Mouse (Mus musculus) kidney, embryonic 16.5 days (tissue): ENCODE data around the gene Rubcn. TPM values are rescaled to one million over a fixed set of nuclear protein-coding genes. Genes with fewer than 3 reads are reported as not detected.

Experiments used
- ATAC-seq: fragments of 200-750 bp; cut with Nextera tagmentation; 2 replicates; pipeline ENCODE4 v1.8.0; 2017; ENCODE audit warnings: moderate TSS enrichment; ENCODE audit not compliant: low FRiP score, low TSS enrichment
- H3K27ac ChIP-seq: fragments of 300-500 bp; sonication (generic); 2 replicates; pipeline ENCODE4 v1.5.1; 2014; ENCODE audit warnings: low read length
- H3K27me3 ChIP-seq: fragments of 300-500 bp; sonication (generic); 2 replicates; pipeline ENCODE4 v1.6.1; 2014; ENCODE audit warnings: low read length, control low read depth, mixed read lengths; ENCODE audit not compliant: insufficient read depth
- H3K36me3 ChIP-seq: fragments of 300-500 bp; sonication (generic); 2 replicates; pipeline ENCODE4 v1.6.1; 2014; ENCODE audit warnings: low read length, control low read depth, mixed read lengths; ENCODE audit not compliant: insufficient read depth
- H3K4me1 ChIP-seq: fragments of 300-500 bp; sonication (generic); 2 replicates; pipeline ENCODE4 v1.6.1; 2014; ENCODE audit warnings: low read length, control low read depth, mixed read lengths; ENCODE audit not compliant: insufficient read depth
- H3K4me2 ChIP-seq: fragments of 300-500 bp; sonication (generic); replicated peaks from 2 replicates; pipeline ENCODE4 v1.6.1; 2014; ENCODE audit warnings: low read depth, low read length
- H3K4me3 ChIP-seq: fragments of 300-500 bp; sonication (generic); 2 replicates; pipeline ENCODE4 v1.5.1; 2014; ENCODE audit warnings: mild to moderate bottlenecking, low read length
- H3K9ac ChIP-seq: fragments of 300-500 bp; sonication (generic); replicated peaks from 2 replicates; pipeline ENCODE4 v1.6.1; 2014; ENCODE audit warnings: low read length
- H3K9me3 ChIP-seq: fragments of 300-500 bp; sonication (generic); 2 replicates; pipeline ENCODE4 v1.6.1; 2016; ENCODE audit warnings: low read length, control low read depth
- WGBS: fragments of 180-500 bp; shearing (Covaris S2); extraction: QIAGEN DNeasy Blood & Tissue Kit; methylation state at CpG from one replicate; pipeline ENCODE4 v1.1.7; 2014; 5-methylcytosine and 5-hydroxymethylcytosine counted together
- polyA plus RNA-seq: library from polyadenylated mRNA; unstranded; fragments of >200 nt; fragmentation: Nextera tagmentation; extraction: Ambion mirVana; gene quantifications from 2 replicates; pipeline ENCODE4 v1.2.1, GENCODE M21; 2015

Gene Rubcn
- polyA plus RNA-seq, 1 experiment from 2014 or later: 23.7 TPM

DNA sequence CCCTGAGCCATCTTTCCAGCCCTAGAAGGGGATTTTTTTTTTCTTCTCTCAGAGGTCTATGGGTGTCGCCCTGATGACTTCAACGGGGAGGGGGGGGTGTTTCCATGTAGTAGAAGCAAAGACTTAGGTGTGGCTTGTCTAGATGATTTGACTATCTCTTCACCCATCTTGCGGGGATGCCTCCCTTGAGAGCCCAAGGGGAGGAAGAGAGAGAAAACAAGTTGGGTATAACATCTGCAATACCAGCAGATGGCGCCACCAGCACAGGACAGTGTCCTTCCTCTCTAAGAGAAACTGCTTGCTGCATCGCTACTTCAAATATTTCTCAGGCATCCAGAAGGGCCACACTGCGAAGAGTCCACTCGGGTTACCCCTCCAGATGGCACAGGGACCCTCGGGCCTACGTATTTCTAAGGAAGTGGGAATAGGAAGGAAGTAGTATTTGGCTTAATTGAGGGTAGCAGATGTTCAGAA lies 64.6 kb downstream of the Rubcn start:
- Histone ChIP-seq H3K9me3 (no peaks in the 10 kb centered on the region), H3K4me1 (peaks cover 20% of the 10 kb centered on the region), H3K4me2 (peak overlapping the region; percentile 40), H3K9ac (no peak overlapping the region), H3K27me3 (no peaks in the 10 kb centered on the region), H3K36me3 (no peaks in the 10 kb centered on the region), H3K27ac (no peak overlapping the region), H3K4me3 (no peak overlapping the region)
- WGBS: 2% methylated on average over 9 of the region's 9 CpGs
- ATAC-seq: peak; percentile 58

DNA sequence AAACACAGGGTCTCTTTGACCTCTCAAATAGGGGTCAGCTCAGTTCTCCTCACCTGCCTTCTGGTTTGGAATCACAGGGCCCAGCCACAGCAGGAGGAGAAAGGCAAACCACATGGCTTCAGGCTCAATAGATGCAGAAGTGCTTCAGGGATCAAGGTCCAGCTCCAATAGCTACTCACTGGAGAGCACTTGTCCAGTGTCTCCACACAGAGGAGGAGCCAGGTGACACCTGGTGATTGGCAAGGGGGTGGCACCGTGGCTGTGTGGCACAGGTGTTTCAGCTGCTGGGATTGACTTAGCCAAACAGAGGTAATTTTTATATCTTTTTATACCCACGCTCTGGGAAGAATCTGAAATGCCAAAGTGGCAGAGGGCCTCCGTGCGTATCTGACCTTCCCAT lies 67.2 kb downstream of the Rubcn start, which contains the start of gene Smbd1:
Smbd1 (minus strand) TSS at position 157 of the 400 bp plus-strand sequence.
- Histone ChIP-seq H3K4me3 (no peak within 1 kb of the TSS), H3K27ac (no peak within 1 kb of the TSS), H3K9me3 (no peaks in the 10 kb centered on the region), H3K4me1 (peaks cover 15% of the 10 kb centered on the region), H3K9ac (no peak within 1 kb of the TSS), H3K36me3 (no peaks in the 10 kb centered on the region), H3K4me2 (no peak within 1 kb of the TSS), H3K27me3 (no peaks in the 10 kb centered on the region)
- WGBS: 89% methylated on average over 4 of the region's 4 CpGs
- ATAC-seq: no peak

GRCm38 (mm10) chr16:32807408-32808185 lies 70.0 kb downstream of the Rubcn start:
- H3K4me2 ChIP-seq: no peak overlapping the region
- peak; percentile 67 for ATAC-seq
- no peaks in the 10 kb centered on the region for H3K27me3 ChIP-seq
- no peaks in the 10 kb centered on the region for H3K36me3 ChIP-seq
- no peak overlapping the region for H3K4me3 ChIP-seq
- no peak overlapping the region for H3K9ac ChIP-seq
- H3K9me3 ChIP-seq: no peaks in the 10 kb centered on the region
- H3K4me1 ChIP-seq: peaks cover 14% of the 10 kb centered on the region
- WGBS: 62% methylated on average over 8 of the region's 8 CpGs
- H3K27ac ChIP-seq: no peak overlapping the region

- H3K4me3 ChIP-seq: no peak overlapping the region
- no peak overlapping the region for H3K9ac ChIP-seq
- no peaks in the 10 kb centered on the region for H3K27me3 ChIP-seq
- H3K9me3 ChIP-seq: no peaks in the 10 kb centered on the region
- no peak for ATAC-seq
- H3K27ac ChIP-seq: peak overlapping the region; percentile 50; the same call in 1 of the 2 replicates
- WGBS: 70% methylated on average over 7 of the region's 7 CpGs
- H3K36me3 ChIP-seq: no peaks in the 10 kb centered on the region
- H3K4me1 ChIP-seq: peaks cover 14% of the 10 kb centered on the region
- no peak overlapping the region for H3K4me2 ChIP-seq
These were observed 72.4 kb downstream of the Rubcn start for GRCm38 (mm10) chr16:32805151-32805550.

GRCm38 (mm10) chr16:32803901-32804300 lies 73.7 kb downstream of the Rubcn start:
- Histone ChIP-seq H3K4me2 (no peak overlapping the region; the same call in 1 of the 2 replicates), H3K36me3 (no peaks in the 10 kb centered on the region), H3K9ac (no peak overlapping the region), H3K9me3 (no peaks in the 10 kb centered on the region), H3K27me3 (no peaks in the 10 kb centered on the region), H3K4me3 (no peak overlapping the region), H3K27ac (no peak overlapping the region), H3K4me1 (peaks cover 14% of the 10 kb centered on the region)
- 23% methylated on average over 5 of the region's 5 CpGs for WGBS
- no peak for ATAC-seq

DNA sequence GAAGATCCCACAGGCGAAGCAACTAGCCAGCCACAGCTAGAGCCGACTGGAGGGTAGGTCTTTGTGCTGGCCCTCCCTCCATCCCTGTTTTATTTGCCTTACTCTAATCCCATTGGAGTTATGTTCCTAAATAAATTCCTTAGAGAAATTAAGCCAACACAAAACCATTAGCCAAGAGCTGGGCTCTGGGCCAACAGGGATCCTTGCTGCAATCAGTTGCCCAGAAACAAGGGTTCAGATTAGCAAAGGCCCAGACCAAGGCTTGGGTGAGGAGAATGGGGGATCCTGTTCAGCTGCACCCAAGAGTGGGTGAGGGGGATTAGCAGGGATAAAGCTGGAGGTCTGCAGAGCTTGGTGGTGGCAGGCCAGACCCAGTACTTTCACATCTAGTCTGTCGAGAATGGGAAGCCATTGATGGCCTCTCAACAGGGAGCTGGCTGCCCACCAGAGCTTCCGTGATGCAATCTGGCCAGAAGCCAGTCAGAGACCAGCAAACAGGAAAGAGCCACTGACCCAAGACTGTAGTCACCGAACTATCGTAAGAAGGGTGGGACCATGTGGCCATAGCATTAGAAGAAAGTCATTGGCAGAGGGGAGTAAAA lies 74.2 kb downstream of the Rubcn start:
- H3K27me3 ChIP-seq: no peaks in the 10 kb centered on the region
- peaks cover 14% of the 10 kb centered on the region for H3K4me1 ChIP-seq
- WGBS: 31% methylated on average over 6 of the region's 6 CpGs
- H3K27ac ChIP-seq: peak overlapping the region; percentile 17
- no peak overlapping the region for H3K9ac ChIP-seq
- no peak overlapping the region; the same call in 1 of the 2 replicates for H3K4me2 ChIP-seq
- H3K4me3 ChIP-seq: no peak overlapping the region
- no peaks in the 10 kb centered on the region for H3K36me3 ChIP-seq
- ATAC-seq: peak; percentile 26
- H3K9me3 ChIP-seq: no peaks in the 10 kb centered on the region

- Histone ChIP-seq H3K4me3 (peak within 1 kb of the TSS; percentile 10; the same call in 1 of the 2 replicates), H3K9me3 (no peaks in the 10 kb centered on the region), H3K27ac (peak within 1 kb of the TSS; percentile 57; the same call in 1 of the 2 replicates), H3K4me1 (peaks cover 7% of the 10 kb centered on the region; the same call in 1 of the 2 replicates), H3K4me2 (0 out of 2 replicates have a peak within 1 kb of the TSS, but pooled peaks have one; percentile 10), H3K9ac (peak within 1 kb of the TSS; percentile 29; the same call in 1 of the 2 replicates), H3K27me3 (no peaks in the 10 kb centered on the region), H3K36me3 (no peaks in the 10 kb centered on the region)
- ATAC-seq: no peak; the same call in 1 of the 2 replicates
- WGBS: 52% methylated on average over 3 of the region's 3 CpGs
These were observed 80.2 kb downstream of the Rubcn start, which contains the start of gene Muc20 for GRCm38 (mm10) chr16:32797426-32797689. Gene Muc20 (minus strand): TSS chr16:32797435.

DNA sequence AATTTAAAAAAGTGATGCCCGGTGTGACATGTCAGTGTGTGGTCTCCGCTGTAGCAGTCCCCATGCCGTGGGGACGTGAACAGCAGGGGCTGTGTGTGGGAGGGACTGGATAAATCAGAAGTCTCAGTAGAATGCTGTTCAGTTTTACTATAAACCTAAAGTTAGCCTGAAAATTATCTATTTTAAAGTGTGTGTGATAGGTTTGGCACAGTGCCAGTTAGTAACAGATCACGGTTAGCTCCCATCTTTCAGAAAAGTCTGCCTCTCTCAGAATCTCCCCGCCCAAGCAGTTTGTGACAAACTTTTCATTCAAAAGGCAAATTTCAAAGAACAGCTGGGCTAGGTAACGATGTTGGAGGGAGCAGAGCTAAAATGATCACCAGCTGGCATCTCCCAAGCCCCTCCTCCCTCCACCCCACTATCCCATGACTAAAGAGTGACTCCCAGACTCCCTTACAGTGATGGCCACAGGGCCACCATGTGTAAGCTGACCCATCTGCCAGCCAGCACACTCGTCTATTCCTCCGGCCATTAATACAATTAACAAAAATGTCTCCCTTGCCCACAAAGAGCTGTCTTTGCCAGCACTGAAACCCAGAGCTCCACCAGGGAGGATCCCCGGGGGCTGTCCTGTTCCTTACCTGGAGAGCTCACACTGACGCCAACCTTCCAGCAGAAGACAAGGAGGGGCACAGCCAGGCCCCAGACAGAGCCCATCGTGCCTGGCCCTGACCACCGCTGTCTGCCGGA lies 80.7 kb downstream of the Rubcn start:
- 0 out of 2 replicates have a peak, but pooled peaks have one; percentile 35 for ATAC-seq
- Histone ChIP-seq H3K9me3 (no peaks in the 10 kb centered on the region), H3K4me2 (0 out of 2 replicates have a peak overlapping the region, but pooled peaks have one; percentile 10), H3K27me3 (no peaks in the 10 kb centered on the region), H3K4me3 (peak overlapping the region; percentile 10; the same call in 1 of the 2 replicates), H3K9ac (peak overlapping the region; percentile 29; the same call in 1 of the 2 replicates), H3K36me3 (no peaks in the 10 kb centered on the region), H3K4me1 (peaks cover 7% of the 10 kb centered on the region; the same call in 1 of the 2 replicates), H3K27ac (no peak overlapping the region)
- 50% methylated on average over 14 of the region's 14 CpGs for WGBS

- Histone ChIP-seq H3K4me2 (no peak overlapping the region), H3K9ac (no peak overlapping the region), H3K27me3 (no peaks in the 10 kb centered on the region), H3K9me3 (no peaks in the 10 kb centered on the region), H3K36me3 (no peaks in the 10 kb centered on the region), H3K27ac (no peak overlapping the region), H3K4me3 (no peak overlapping the region), H3K4me1 (peaks cover 7% of the 10 kb centered on the region; the same call in 1 of the 2 replicates)
- 84% methylated on average over 1 of the region's 1 CpGs for WGBS
- ATAC-seq: no peak
These were observed 82.4 kb downstream of the Rubcn start for GRCm38 (mm10) chr16:32795177-32795576.
